Mouse (Mus musculus) CH12.LX (cell line): ENCODE data around the gene Pla2g16. TPM values are rescaled to one million over a fixed set of nuclear protein-coding genes. Genes with fewer than 3 reads are reported as not detected.

Experiments
- DNase-seq: peaks from one replicate; pipeline ENCODE4 v3.0.0-alpha.2; 2013; ENCODE audit errors: extremely low read depth
- H3K27ac ChIP-seq: 2 replicates; pipeline ENCODE4 v1.5.1; 2012; ENCODE audit warnings: low read depth, mild to moderate bottlenecking, control low read depth, moderate library complexity; ENCODE audit not compliant: insufficient read depth
- H3K27me3 ChIP-seq: replicated peaks from 2 replicates; pipeline ENCODE3; 2012; ENCODE audit warnings: inconsistent platforms
- H3K36me3 ChIP-seq, 2 experiments: replicated peaks in 1 of 2; 2 replicates each; pipeline versions ENCODE3 to v1.6.1; 2012; ENCODE audit warnings: inconsistent platforms in 1 of 2, low read length in 1 of 2, mild to moderate bottlenecking in 1 of 2, mixed read lengths in 1 of 2, moderate library complexity in 1 of 2; ENCODE audit not compliant: control insufficient read depth in 1 of 2, insufficient read depth in 1 of 2
- H3K4me1 ChIP-seq, 2 experiments: 2 replicates each; pipeline ENCODE4 v1.6.1; 2012; ENCODE audit warnings: inconsistent platforms in 1 of 2, moderate library complexity in 1 of 2; ENCODE audit not compliant: insufficient read depth in 2 of 2, control insufficient read depth in 1 of 2
- H3K4me2 ChIP-seq: 2 replicates; pipeline ENCODE4 v1.6.1; 2012; ENCODE audit warnings: low read depth, mild to moderate bottlenecking, control low read depth; ENCODE audit not compliant: poor library complexity, insufficient read depth, severe bottlenecking
- H3K4me3 ChIP-seq, 3 experiments: fragments of 150-350 bp in 1 of 3; sonication (generic) in 1 of 3; replicated peaks in 1 of 3; 2 replicates each; pipeline versions ENCODE3 to v1.5.1; 2011 to 2012; ENCODE audit warnings: low read depth in 2 of 3, low read length in 2 of 3, mild to moderate bottlenecking in 2 of 3, moderate library complexity in 2 of 3, control low read depth in 1 of 3, improper control_type of control experiment in 1 of 3, inconsistent platforms in 1 of 3, mixed read lengths in 1 of 3; ENCODE audit not compliant: poor library complexity in 1 of 3
- H3K79me2 ChIP-seq: replicated peaks from 2 replicates; pipeline ENCODE4 v1.6.1; 2012; ENCODE audit warnings: mild to moderate bottlenecking, moderate library complexity; ENCODE audit not compliant: control insufficient read depth, poor library complexity, insufficient read depth, severe bottlenecking; ENCODE audit errors: extremely low read depth
- H3K9ac ChIP-seq: 2 replicates; pipeline ENCODE4 v1.6.1; 2012; ENCODE audit warnings: low read depth, mild to moderate bottlenecking, control low read depth, moderate library complexity; ENCODE audit not compliant: insufficient read depth
- H3K9me3 ChIP-seq: replicated peaks from 2 replicates; pipeline ENCODE3; 2012; ENCODE audit warnings: low read length, inconsistent platforms, mixed read lengths
- BHLHE40 ChIP-seq: IDR thresholded peaks from 2 replicates; pipeline ENCODE4 v1.6.1; 2011; ENCODE audit warnings: mild to moderate bottlenecking, low read depth, low read length, improper control_type of control experiment
- CHD1 ChIP-seq: IDR thresholded peaks from 2 replicates; pipeline ENCODE4 v1.6.1; 2012; ENCODE audit warnings: low read depth, low read length, improper control_type of control experiment, inconsistent platforms
- CTCF ChIP-seq, 2 experiments: IDR thresholded peaks in 1 of 2; conservative IDR thresholded peaks in 1 of 2; 2 replicates each; pipeline ENCODE4 v1.5.1; 2011 to 2012; ENCODE audit warnings: low read depth in 2 of 2, low read length in 2 of 2, improper control_type of control experiment in 1 of 2, inconsistent platforms in 1 of 2, mild to moderate bottlenecking in 1 of 2, moderate library complexity in 1 of 2
- EP300 ChIP-seq: IDR thresholded peaks from 2 replicates; pipeline ENCODE4 v1.6.1; 2011; ENCODE audit warnings: low read length, improper control_type of control experiment
- ETS1 ChIP-seq: conservative IDR thresholded peaks from 2 replicates; pipeline ENCODE4 v1.6.1; 2012; ENCODE audit warnings: low read depth, mild to moderate bottlenecking, inconsistent platforms, low read length, improper control_type of control experiment, moderate library complexity
- HCFC1 ChIP-seq: IDR thresholded peaks from 2 replicates; pipeline ENCODE4 v1.6.1; 2012; ENCODE audit warnings: low read depth, mild to moderate bottlenecking, inconsistent platforms, low read length, improper control_type of control experiment
- IRF4 ChIP-seq: IDR thresholded peaks from 2 replicates; pipeline ENCODE4 v1.6.1; 2014; ENCODE audit warnings: low read depth, mild to moderate bottlenecking, inconsistent platforms, low read length, improper control_type of control experiment
- KAT2A ChIP-seq: IDR thresholded peaks from 2 replicates; pipeline ENCODE4 v1.6.1; 2012; ENCODE audit warnings: low read length, improper control_type of control experiment, inconsistent platforms; ENCODE audit not compliant: insufficient replicate concordance
- MAFK ChIP-seq: IDR thresholded peaks from 2 replicates; pipeline ENCODE4 v1.6.1; 2011; ENCODE audit warnings: low read length, improper control_type of control experiment; ENCODE audit not compliant: insufficient replicate concordance
- MAX ChIP-seq: IDR thresholded peaks from 2 replicates; pipeline ENCODE4 v1.6.1; 2011; ENCODE audit warnings: low read length, improper control_type of control experiment
- MAZ ChIP-seq: IDR thresholded peaks from 2 replicates; pipeline ENCODE4 v1.6.1; 2012; ENCODE audit warnings: low read depth, mild to moderate bottlenecking, inconsistent platforms, low read length, improper control_type of control experiment, moderate library complexity
- MEF2A ChIP-seq: IDR thresholded peaks from 2 replicates; pipeline ENCODE4 v1.6.1; 2014; ENCODE audit warnings: low read depth, mild to moderate bottlenecking, inconsistent platforms, low read length, improper control_type of control experiment, borderline replicate concordance
- MYC ChIP-seq: IDR thresholded peaks from 2 replicates; pipeline ENCODE4 v1.6.1; 2011; ENCODE audit warnings: low read depth, mild to moderate bottlenecking, improper control_type of control experiment, low read length
- PAX5 ChIP-seq: IDR thresholded peaks from 2 replicates; pipeline ENCODE4 v1.6.1; 2012; ENCODE audit warnings: low read length, inconsistent platforms, mixed read lengths
- POLR2AphosphoS2 ChIP-seq: IDR thresholded peaks from 2 replicates; pipeline ENCODE4 v1.6.1; 2011; ENCODE audit warnings: low read depth, low read length, improper control_type of control experiment
- SMC3 ChIP-seq: IDR thresholded peaks from 2 replicates; pipeline ENCODE4 v1.6.1; 2011; ENCODE audit warnings: low read depth, low read length, improper control_type of control experiment
- UBTF ChIP-seq: IDR thresholded peaks from 2 replicates; pipeline ENCODE4 v1.6.1; 2012; ENCODE audit warnings: low read depth, mild to moderate bottlenecking, inconsistent platforms, low read length, improper control_type of control experiment, moderate library complexity
- USF1 ChIP-seq: IDR thresholded peaks from 2 replicates; pipeline ENCODE4 v1.6.1; 2014; ENCODE audit warnings: low read depth, mild to moderate bottlenecking, inconsistent platforms, low read length, improper control_type of control experiment
- USF2 ChIP-seq: conservative IDR thresholded peaks from 2 replicates; pipeline ENCODE4 v1.6.1; 2011; ENCODE audit warnings: low read depth, low read length, improper control_type of control experiment
- dilution Hi-C: fragments of 300-500 bp; cut with MboI; formaldehyde crosslinking; loops from 2 replicates; pipeline ENCODE4 v1.14.3; 2020; ENCODE audit warnings: low sequenced_read_pairs; ENCODE audit not compliant: extremely low pct_unique_long_range_greater_than_20kb, extremely low pct_ligation_motif_present
- in situ Hi-C: fragments of 300-500 bp; cut with MboI; formaldehyde crosslinking; loops from 3 replicates; pipeline ENCODE4 v1.14.3; 2019; ENCODE audit warnings: low sequenced_read_pairs, low pct_ligation_motif_present, low pct_unique_long_range_greater_than_20kb, mixed read lengths
- polyA plus RNA-seq: library from polyadenylated mRNA; unstranded; fragments of >175 nt; gene quantifications from 2 replicates; pipeline ENCODE4 v1.2.1, GENCODE M21; 2012; ENCODE audit warnings: low read depth; ENCODE audit not compliant: insufficient read length
- total RNA-seq, 2 experiments: library from RNA; depleted of rRNA; stranded (reverse); fragments of 300-350 nt in 1 of 2; fragments of >200 nt in 1 of 2; gene quantifications; 2 replicates each; pipeline ENCODE4 v1.2.3; 2012 to 2014

The Pla2g16 gene
- total and polyA plus RNA-seq, 3 experiments, result 15.4 to 28.2 (median 19.5) TPM

GRCm38 (mm10) chr19:7556641-7557040, 618 bp upstream of the Pla2g16 start:
- no peak for DNase-seq

GRCm38 (mm10) chr19:7557844-7558243, 585 bp downstream of the Pla2g16 start:
- peak; percentile 14 for DNase-seq
- H3K36me3 ChIP-seq, result peaks cover 0 to 10% of the 10 kb centered on the region in 2 experiments
- in situ Hi-C loops, result no loop called here
- H3K4me1 ChIP-seq, result peaks cover 3 to 33% of the 10 kb centered on the region in 2 experiments; a peak in 3 of 4 replicates
- no peaks in the 10 kb centered on the region for H3K9me3 ChIP-seq
- no peaks in the 10 kb centered on the region; the same call in 1 of the 2 replicates for H3K79me2 ChIP-seq
- dilution Hi-C loops, result no loop called here
- peak overlapping the region; percentile 58 to 79 (median 77) for H3K4me3 ChIP-seq
- peak overlapping the region; percentile 93 for H3K9ac ChIP-seq
- peaks cover 1% of the 10 kb centered on the region for H3K27me3 ChIP-seq
- peak overlapping the region; percentile 45 for H3K4me2 ChIP-seq
- TF ChIP-seq MAX (0 out of 2 replicates have a peak, but pooled peaks have one; percentile 4), CHD1 (no peak; the same call in 1 of the 2 replicates), UBTF (no peak), EP300 (0 out of 2 replicates have a peak, but pooled peaks have one; percentile 35)
- peak overlapping the region; percentile 54 for H3K27ac ChIP-seq

More at GRCm38 (mm10) chr19:7556641-7557040, 618 bp upstream of the Pla2g16 start:
- in situ Hi-C loops, result no loop called here
- Histone ChIP-seq H3K79me2 (no peaks in the 10 kb centered on the region; the same call in 1 of the 2 replicates), H3K27me3 (peaks cover 4% of the 10 kb centered on the region), H3K36me3 (peaks cover 0 to 8% of the 10 kb centered on the region in 2 experiments), H3K4me2 (no peak overlapping the region), H3K4me3 (no peak overlapping the region), H3K27ac (no peak overlapping the region), H3K9ac (no peak overlapping the region), H3K9me3 (no peaks in the 10 kb centered on the region), H3K4me1 (peaks cover 0 to 24% of the 10 kb centered on the region in 2 experiments; a peak in 2 of 4 replicates)
- TF ChIP-seq USF2 (no peak), KAT2A (no peak), SMC3 (no peak), MYC (no peak), PAX5 (no peak), CTCF (conservative IDR thresholded peaks at IDR 0.05 in 1 of 2, IDR thresholded peaks at IDR 0.05 in 1 of 2; ENCODE audit: low read depth in 2 of 2, low read length in 2 of 2) (no peak), POLR2AphosphoS2 (no peak), MEF2A (no peak), MAZ (no peak), USF1 (no peak), HCFC1 (no peak), MAX (no peak), IRF4 (no peak), ETS1 (no peak), BHLHE40 (no peak), MAFK (no peak), CHD1 (no peak)
- dilution Hi-C loops, result no loop called here
